Mouse (Mus musculus): ENCODE results near the gene Tecpr2.

DNA sequence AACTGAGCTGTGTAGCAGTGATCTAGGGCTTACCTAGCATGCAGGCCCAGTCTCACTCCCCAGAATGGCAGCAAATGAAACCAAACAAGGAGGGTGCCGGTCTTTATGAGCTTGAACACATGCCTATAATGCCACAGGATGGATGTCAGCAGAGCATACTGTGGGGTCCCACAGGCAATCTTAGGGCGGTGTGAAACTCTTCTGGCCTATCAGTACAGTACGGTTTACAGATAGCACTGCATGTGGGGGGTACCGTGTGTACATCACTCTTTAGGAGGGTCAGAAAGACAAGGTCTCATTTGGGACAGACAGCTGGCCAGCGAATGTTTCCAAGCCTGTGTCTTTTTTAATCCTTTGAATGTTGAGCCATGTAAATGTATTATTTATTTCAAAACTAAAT, 82.9 kb downstream of the Tecpr2 start:
- no peak for TF ChIP-seq CTCF (IDR thresholded peaks at IDR 0.05 in 2 of 3, conservative IDR thresholded peaks at IDR 0.05 in 1 of 3; ENCODE audit: control insufficient read depth in 1 of 3, insufficient read depth in 1 of 3, low read depth in 2 of 3, low read length in 3 of 3, poor library complexity in 1 of 3, severe bottlenecking in 1 of 3)
- TF ChIP-seq ETS1 (IDR thresholded peaks at IDR 0.05; ENCODE audit: low read depth, low read length), result no peak
- TF ChIP-seq USF1 (IDR thresholded peaks at IDR 0.05; ENCODE audit: low read depth, low read length), result no peak
- TF ChIP-seq MYC (IDR thresholded peaks at IDR 0.05; ENCODE audit: low read depth, low read length), result no peak
- peak in 1 of 2 experiments; percentile 32; a peak in 1 of 4 replicates for TF ChIP-seq EP300 (IDR thresholded peaks at IDR 0.05; ENCODE audit: low read depth in 1 of 2, low read length in 2 of 2)
- no peak for TF ChIP-seq BHLHE40 (IDR thresholded peaks at IDR 0.05; ENCODE audit: borderline replicate concordance, low read depth, low read length)
- TF ChIP-seq POLR2AphosphoS2 (IDR thresholded peaks at IDR 0.05; ENCODE audit: low read length), result no peak
- no peak for TF ChIP-seq TAL1 (IDR thresholded peaks at IDR 0.05; ENCODE audit: low read length)
- TF ChIP-seq GATA1 (IDR thresholded peaks at IDR 0.05; ENCODE audit: low read depth, low read length), result no peak
- no peak for TF ChIP-seq POLR2AphosphoS5 (IDR thresholded peaks at IDR 0.05; ENCODE audit: borderline replicate concordance, low read depth, low read length)

Measured in MEL (cell line).